Mouse (Mus musculus): ENCODE results near the gene Vmn2r67. TPM values are rescaled to one million over a fixed set of nuclear protein-coding genes. Genes with fewer than 3 reads are reported as not detected.
"Not testable (repeated sequence)": the region's sequence is repeated elsewhere in the genome, so short reads cannot be mapped to it uniquely, and the experiment has no call there.

Gene Vmn2r67
- polyA plus RNA-seq (2015; fragmentation: Nextera tagmentation; extraction: Ambion mirVana) = not detected in 2 replicates

DNA sequence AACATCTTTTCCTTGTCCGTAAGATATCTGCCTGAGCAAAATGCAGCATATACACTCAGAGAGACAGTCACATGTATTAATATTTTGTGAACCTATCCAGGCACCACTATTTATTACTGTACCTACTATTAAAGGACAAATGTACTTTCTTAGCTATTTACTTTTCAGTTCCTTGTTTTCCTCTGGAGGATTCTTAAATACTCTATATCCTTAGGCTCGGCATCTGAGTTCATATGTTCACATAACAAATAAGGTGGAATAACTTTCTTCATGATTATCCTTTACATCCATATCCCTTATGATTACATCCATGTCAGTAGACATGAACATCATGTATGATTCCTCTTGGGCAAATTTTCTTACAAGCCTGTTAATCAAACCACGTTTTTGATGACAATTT, at the start of gene Vmn2r67:
TSS of gene Vmn2r67 (minus strand) at position 101 of the 400 bp plus-strand sequence.
- ATAC-seq = no peak
- Histone ChIP-seq H3K4me3 (ENCODE audit: low read length) (no peak within 1 kb of the TSS), H3K27me3 (replicated peaks; ENCODE audit: control insufficient read depth, insufficient read depth, low read length) (no peaks in the 10 kb centered on the region), H3K27ac (ENCODE audit: low read length) (no peak within 1 kb of the TSS), H3K4me1 (ENCODE audit: control insufficient read depth, insufficient read depth, low read length) (no peaks in the 10 kb centered on the region), H3K9me3 (ENCODE audit: control insufficient read depth, low read length) (no peaks in the 10 kb centered on the region), H3K9ac (ENCODE audit: low read depth, low read length) (no peak within 1 kb of the TSS), H3K4me2 (ENCODE audit: low read depth, low read length) (no peak within 1 kb of the TSS), H3K36me3 (ENCODE audit: control insufficient read depth, insufficient read depth, low read length) (no peaks in the 10 kb centered on the region)
- WGBS = 79% methylated on average over 3 of the region's 3 CpGs

- H3K9me3 ChIP-seq (ENCODE audit: control insufficient read depth, low read length); H3K27ac ChIP-seq (ENCODE audit: low read length); H3K4me1 ChIP-seq (ENCODE audit: control insufficient read depth, insufficient read depth, low read length); H3K27me3 ChIP-seq (replicated peaks; ENCODE audit: control insufficient read depth, insufficient read depth, low read length); H3K9ac ChIP-seq (ENCODE audit: low read depth, low read length); ATAC-seq; H3K36me3 ChIP-seq (ENCODE audit: control insufficient read depth, insufficient read depth, low read length); H3K4me2 ChIP-seq (ENCODE audit: low read depth, low read length); H3K4me3 ChIP-seq (ENCODE audit: low read length): not testable (repeated sequence)
- WGBS = 49% methylated on average over 2 of the region's 2 CpGs
Observed at GRCm38 (mm10) chr7:85104531-85104930, 51.3 kb downstream of the Vmn2r67 start.

Other genes starting within 250 kb of the Vmn2r67 start
- not detected in 2 replicates for gene Vmn2r65, start 191.9 kb downstream of the Vmn2r67 start, polyA plus RNA-seq (2015; fragmentation: Nextera tagmentation; extraction: Ambion mirVana)
- not detected in 2 replicates for gene Vmn2r66, start 143.7 kb downstream of the Vmn2r67 start, polyA plus RNA-seq (2015; fragmentation: Nextera tagmentation; extraction: Ambion mirVana)
- not detected in 2 replicates for gene Vmn2r68, start 81.8 kb upstream of the Vmn2r67 start, polyA plus RNA-seq (2015; fragmentation: Nextera tagmentation; extraction: Ambion mirVana)

Data from intestine, embryonic 16.5 days (tissue).